Mouse (Mus musculus) T-helper 2 cell (primary cell): ENCODE results near the gene Usp18.

Experiments
- in situ Hi-C: fragments of 300-600 bp; cut with MboI, MseI; formaldehyde crosslinking; loops from one replicate; pipeline ENCODE4 v1.15.1; 2025; ENCODE audit warnings: high pct_unique_total_duplicates

Gene Usp18

GRCm38 (mm10) chr6:121224067-121224466 lies 21.6 kb upstream of the Usp18 start:
- in situ Hi-C loops = no loop called here

- in situ Hi-C loops = loop anchor here (25.0 kb wide), 1 partner anchor 1587 kb away; the partner anchor contains the start of genes Foxj2 and Slc2a3
Observed at GRCm38 (mm10) chr6:121224993-121225392, 20.7 kb upstream of the Usp18 start.

GRCm38 (mm10) chr6:121226043-121226442 lies 19.7 kb upstream of the Usp18 start:
- in situ Hi-C loops = loop anchor here (25.0 kb wide), 1 partner anchor 1586 kb away; the partner anchor contains the start of genes Foxj2 and Slc2a3

- in situ Hi-C loops = loop anchor here (25.0 kb wide), 1 partner anchor 1586 kb away; the partner anchor contains the start of genes Foxj2 and Slc2a3
Observed at GRCm38 (mm10) chr6:121226744-121227143, 19.0 kb upstream of the Usp18 start.

- in situ Hi-C loops = loop anchor here (25.0 kb wide), 1 partner anchor 1584 kb away; the partner anchor contains the start of genes Foxj2 and Slc2a3
Observed at GRCm38 (mm10) chr6:121228421-121228820, 17.3 kb upstream of the Usp18 start.

- in situ Hi-C loops = loop anchor here (25.0 kb wide), 1 partner anchor 1580 kb away; the partner anchor contains the start of genes Foxj2 and Slc2a3
Observed at GRCm38 (mm10) chr6:121232652-121233051, 13.1 kb upstream of the Usp18 start.

- in situ Hi-C loops = loop anchor here (25.0 kb wide), 1 partner anchor 1576 kb away; the partner anchor contains the start of genes Foxj2 and Slc2a3
Observed at GRCm38 (mm10) chr6:121236386-121236785, 9.3 kb upstream of the Usp18 start.

GRCm38 (mm10) chr6:121238209-121238608 lies 7.5 kb upstream of the Usp18 start:
- in situ Hi-C loops = loop anchor here (25.0 kb wide), 1 partner anchor 1574 kb away; the partner anchor contains the start of genes Foxj2 and Slc2a3

GRCm38 (mm10) chr6:121241780-121242179 lies 3.9 kb upstream of the Usp18 start:
- in situ Hi-C loops = loop anchor here (5.0 to 25.0 kb wide), 2 partner anchors 49 to 1571 kb away; partner anchors contain the start of genes Foxj2 and Slc2a3

GRCm38 (mm10) chr6:121243161-121243560 lies 2.5 kb upstream of the Usp18 start:
- in situ Hi-C loops = loop anchor here (5.0 to 25.0 kb wide), 2 partner anchors 51 to 1569 kb away; partner anchors contain the start of genes Foxj2 and Slc2a3

- in situ Hi-C loops = loop anchor here (25.0 kb wide), 1 partner anchor 1566 kb away; the partner anchor contains the start of genes Foxj2 and Slc2a3
Observed at GRCm38 (mm10) chr6:121246037-121246361, 293 bp downstream of the Usp18 start.

- in situ Hi-C loops = no loop called here
Observed at GRCm38 (mm10) chr6:121250406-121250805, 4.7 kb downstream of the Usp18 start.

- in situ Hi-C loops = no loop called here
Observed at GRCm38 (mm10) chr6:121251256-121251655, 5.5 kb downstream of the Usp18 start.

- in situ Hi-C loops = no loop called here
Observed at GRCm38 (mm10) chr6:121260548-121260947, 14.8 kb downstream of the Usp18 start.

- in situ Hi-C loops = no loop called here
Observed at GRCm38 (mm10) chr6:121261233-121261632, 15.5 kb downstream of the Usp18 start.

- in situ Hi-C loops = no loop called here
Observed at GRCm38 (mm10) chr6:121262004-121262403, 16.3 kb downstream of the Usp18 start.

- in situ Hi-C loops = no loop called here
Observed at GRCm38 (mm10) chr6:121262496-121262895, 16.8 kb downstream of the Usp18 start.

GRCm38 (mm10) chr6:121270156-121270555 lies 24.4 kb downstream of the Usp18 start:
- in situ Hi-C loops = loop anchor here (10.0 kb wide), 1 partner anchor 1035 kb away; the partner anchor contains the start of gene M6pr

- in situ Hi-C loops = loop anchor here (10.0 kb wide), 1 partner anchor 1033 kb away; the partner anchor contains the start of gene M6pr
Observed at GRCm38 (mm10) chr6:121271707-121272074, 26.0 kb downstream of the Usp18 start.

GRCm38 (mm10) chr6:121272075-121272800 lies 26.5 kb downstream of the Usp18 start:
- in situ Hi-C loops = loop anchor here (10.0 kb wide), 1 partner anchor 1033 kb away; the partner anchor contains the start of gene M6pr

- in situ Hi-C loops = loop anchor here (10.0 kb wide), 1 partner anchor 1030 kb away; the partner anchor contains the start of gene M6pr
Observed at GRCm38 (mm10) chr6:121274356-121274755, 28.6 kb downstream of the Usp18 start.

GRCm38 (mm10) chr6:121284132-121284531 lies 38.4 kb downstream of the Usp18 start:
- in situ Hi-C loops = no loop called here
